Mouse (Mus musculus): ENCODE data around the gene Ddc.

Ddc gene

DNA sequence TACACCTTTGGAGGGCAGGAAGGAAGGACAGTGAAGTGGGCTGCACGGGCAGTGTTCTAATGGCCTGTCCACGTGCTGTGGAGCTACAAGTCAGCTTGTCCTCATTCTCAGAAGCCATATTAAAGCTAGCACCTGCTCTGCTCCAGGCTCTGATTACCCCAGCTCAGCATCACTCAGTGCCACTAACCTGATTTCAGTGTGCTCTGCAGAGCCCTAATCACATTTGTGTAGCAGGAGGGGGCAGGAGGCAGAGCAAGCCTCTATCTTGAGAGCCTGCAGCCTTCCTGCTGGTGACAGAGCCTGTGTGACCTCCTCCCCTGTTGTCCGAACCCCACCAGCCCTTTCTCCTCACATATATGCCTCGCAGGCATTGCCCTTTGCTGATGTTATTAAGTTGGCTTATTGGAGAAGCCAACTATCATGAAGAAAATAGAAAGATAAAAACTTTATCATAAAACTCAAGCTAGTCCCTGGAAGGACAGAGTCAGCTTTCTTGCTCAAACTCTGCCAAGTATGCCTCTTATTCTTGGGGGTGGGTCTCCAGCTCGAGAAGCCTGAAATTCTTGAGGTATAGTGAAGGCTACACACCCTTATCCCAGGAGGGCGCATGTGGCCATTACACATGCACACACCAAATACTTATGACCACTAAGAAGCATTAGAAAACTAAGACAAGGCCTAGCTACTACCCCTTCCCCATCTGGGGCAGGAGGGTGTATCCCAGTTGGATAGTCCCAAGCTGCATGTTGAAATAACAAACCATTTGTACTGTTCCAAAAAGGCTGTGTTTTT is 47.3 kb downstream of the Ddc start:
- TF ChIP-seq GATA4 (IDR thresholded peaks at IDR 0.05; ENCODE audit: insufficient replicate concordance, low read length): no peak

- TF ChIP-seq GATA4 (IDR thresholded peaks at IDR 0.05; ENCODE audit: insufficient replicate concordance, low read length): no peak
Observed at GRCm38 (mm10) chr11:11849513-11850311, 48.2 kb downstream of the Ddc start.

GRCm38 (mm10) chr11:11848467-11848866 is 49.5 kb downstream of the Ddc start:
- TF ChIP-seq GATA4 (IDR thresholded peaks at IDR 0.05; ENCODE audit: insufficient replicate concordance, low read length): no peak

GRCm38 (mm10) chr11:11845044-11845443 is 52.9 kb downstream of the Ddc start:
- no peak for TF ChIP-seq GATA4 (IDR thresholded peaks at IDR 0.05; ENCODE audit: insufficient replicate concordance, low read length)

- TF ChIP-seq GATA4 (IDR thresholded peaks at IDR 0.05; ENCODE audit: insufficient replicate concordance, low read length): peak; percentile 78; the same call in 1 of the 2 replicates
Observed at GRCm38 (mm10) chr11:11844367-11844971, 53.5 kb downstream of the Ddc start.

GRCm38 (mm10) chr11:11841590-11841989 is 56.4 kb downstream of the Ddc start:
- no peak for TF ChIP-seq GATA4 (IDR thresholded peaks at IDR 0.05; ENCODE audit: insufficient replicate concordance, low read length)

GRCm38 (mm10) chr11:11840746-11841145 is 57.2 kb downstream of the Ddc start:
- no peak for TF ChIP-seq GATA4 (IDR thresholded peaks at IDR 0.05; ENCODE audit: insufficient replicate concordance, low read length)

- no peak for TF ChIP-seq GATA4 (IDR thresholded peaks at IDR 0.05; ENCODE audit: insufficient replicate concordance, low read length)
Observed at GRCm38 (mm10) chr11:11839874-11840273, 58.1 kb downstream of the Ddc start.

DNA sequence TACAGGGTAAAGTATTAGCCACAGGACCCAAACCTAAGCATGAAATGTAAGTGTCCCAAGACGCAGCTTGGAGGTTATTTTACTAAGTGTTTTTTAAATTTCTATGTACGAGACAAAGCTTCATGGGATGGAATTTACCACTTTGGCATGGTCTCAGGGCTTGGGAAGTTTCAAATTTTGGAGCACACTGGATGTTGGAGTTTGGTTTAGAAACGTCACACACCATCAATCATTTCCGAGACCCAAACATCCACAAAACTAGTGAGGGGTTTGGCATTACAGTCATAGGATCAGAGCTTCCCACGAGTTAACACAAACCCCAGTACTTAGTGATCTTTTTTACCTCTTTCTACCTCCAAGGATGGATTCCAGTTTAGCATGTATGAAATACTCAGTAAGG is 60.6 kb downstream of the Ddc start:
- no peak for TF ChIP-seq GATA4 (IDR thresholded peaks at IDR 0.05; ENCODE audit: insufficient replicate concordance, low read length)

DNA sequence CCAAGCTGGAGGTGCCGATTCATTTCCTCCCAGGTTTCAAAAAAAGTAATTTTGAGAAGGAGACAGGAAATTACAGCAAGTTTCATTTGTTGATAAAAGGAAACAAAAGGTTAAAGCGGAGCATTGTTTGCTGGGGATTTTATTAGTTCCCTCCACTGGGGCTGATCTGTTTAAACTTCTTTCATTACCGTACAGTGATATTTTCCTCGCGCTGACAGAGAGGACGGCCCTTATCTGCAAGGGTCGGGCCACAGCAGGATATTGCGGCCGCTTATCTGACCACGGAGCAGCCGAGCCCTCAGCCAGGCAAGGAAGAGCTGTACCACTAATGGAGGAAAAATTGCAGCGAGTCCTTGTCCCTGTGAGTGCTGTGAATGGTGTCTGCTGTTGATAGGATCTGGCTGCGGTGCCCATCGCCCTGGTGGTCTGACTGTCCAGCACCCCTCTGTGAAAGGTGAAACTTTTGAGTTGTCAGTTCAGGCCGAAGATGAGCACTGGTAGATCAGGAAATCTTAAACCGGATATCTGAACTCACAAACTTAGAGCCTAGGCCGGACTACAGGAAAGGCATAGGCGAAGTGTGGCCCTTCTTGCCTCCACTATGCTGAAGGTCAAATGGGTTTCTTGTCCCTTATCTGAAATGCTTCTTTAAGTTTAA is 61.1 kb downstream of the Ddc start:
- peak; percentile 100 for TF ChIP-seq GATA4 (IDR thresholded peaks at IDR 0.05; ENCODE audit: insufficient replicate concordance, low read length)

- no peak for TF ChIP-seq GATA4 (IDR thresholded peaks at IDR 0.05; ENCODE audit: insufficient replicate concordance, low read length)
Observed at GRCm38 (mm10) chr11:11836262-11836661, 61.7 kb downstream of the Ddc start.

- TF ChIP-seq GATA4 (IDR thresholded peaks at IDR 0.05; ENCODE audit: insufficient replicate concordance, low read length): no peak
Observed at GRCm38 (mm10) chr11:11835791-11836190, 62.2 kb downstream of the Ddc start.

DNA sequence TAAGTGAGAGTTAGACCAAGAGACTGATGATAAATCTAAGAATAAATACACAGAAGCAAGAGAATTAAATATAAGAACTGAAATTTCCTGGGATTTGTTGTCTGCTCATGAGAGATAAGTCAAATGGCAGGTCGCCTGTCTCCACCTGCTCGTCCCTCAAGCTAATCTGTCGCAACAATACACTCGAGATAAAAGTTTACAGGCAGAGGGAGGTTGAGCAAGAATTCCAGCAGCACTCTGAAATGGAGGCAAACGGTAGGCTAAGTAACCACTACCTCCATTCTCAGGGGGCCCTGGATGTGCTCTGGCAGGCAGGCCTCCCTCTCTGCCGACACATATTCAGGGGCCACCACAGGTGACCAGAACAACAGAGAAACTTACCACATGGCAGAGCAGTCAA is 62.6 kb downstream of the Ddc start:
- no peak for TF ChIP-seq GATA4 (IDR thresholded peaks at IDR 0.05; ENCODE audit: insufficient replicate concordance, low read length)

- no peak for TF ChIP-seq GATA4 (IDR thresholded peaks at IDR 0.05; ENCODE audit: insufficient replicate concordance, low read length)
Observed at GRCm38 (mm10) chr11:11833100-11833499, 64.8 kb downstream of the Ddc start.

GRCm38 (mm10) chr11:11832755-11833084 is 65.2 kb downstream of the Ddc start:
- TF ChIP-seq GATA4 (IDR thresholded peaks at IDR 0.05; ENCODE audit: insufficient replicate concordance, low read length): no peak

Measured in liver, adult (tissue).